Mouse (Mus musculus) MEL (cell line): ENCODE measurements around the gene Gpatch1. TPM values are rescaled to one million over a fixed set of nuclear protein-coding genes. Genes with fewer than 3 reads are reported as not detected.

ENCODE experiments used
- DNase-seq: peaks from one replicate; pipeline ENCODE4 v3.0.0; 2011; ENCODE audit warnings: low read depth, low spot score
- H3K27ac ChIP-seq: 2 replicates; pipeline ENCODE4 v1.5.1; 2012; ENCODE audit warnings: low read depth, mild to moderate bottlenecking, control low read depth, low read length, moderate library complexity; ENCODE audit not compliant: control insufficient read depth
- H3K27me3 ChIP-seq, 2 experiments: fragments of 150-350 bp in 1 of 2; sonication (generic) in 1 of 2; 2 replicates each; pipeline ENCODE4 v1.6.1; 2012; ENCODE audit warnings: low read length in 2 of 2, mild to moderate bottlenecking in 2 of 2, improper control_type of control experiment in 1 of 2, moderate library complexity in 1 of 2; ENCODE audit not compliant: insufficient read depth in 2 of 2, control insufficient read depth in 1 of 2
- H3K36me3 ChIP-seq, 2 experiments: 2 replicates each; pipeline ENCODE4 v1.6.1; 2012 to 2014; ENCODE audit warnings: low read length in 2 of 2, improper control_type of control experiment in 1 of 2, inconsistent platforms in 1 of 2, mild to moderate bottlenecking in 1 of 2; ENCODE audit not compliant: insufficient read depth in 2 of 2, control insufficient read depth in 1 of 2
- H3K4me1 ChIP-seq, 2 experiments: fragments of 150-350 bp in 1 of 2; sonication (generic) in 1 of 2; 2 replicates each; pipeline ENCODE4 v1.6.1; 2012; ENCODE audit warnings: low read length in 2 of 2, improper control_type of control experiment in 1 of 2, mild to moderate bottlenecking in 1 of 2; ENCODE audit not compliant: insufficient read depth in 2 of 2, control insufficient read depth in 1 of 2
- H3K4me3 ChIP-seq, 2 experiments: fragments of 150-350 bp in 1 of 2; sonication (generic) in 1 of 2; 2 replicates each; pipeline ENCODE4 v1.5.1; 2012; ENCODE audit warnings: low read depth in 2 of 2, low read length in 2 of 2, mild to moderate bottlenecking in 2 of 2, moderate library complexity in 2 of 2, control low read depth in 1 of 2, improper control_type of control experiment in 1 of 2; ENCODE audit not compliant: control insufficient read depth in 1 of 2, insufficient read depth in 1 of 2
- H3K79me2 ChIP-seq: 2 replicates; pipeline ENCODE4 v1.6.1; 2012; ENCODE audit warnings: mild to moderate bottlenecking, low read length, moderate library complexity; ENCODE audit not compliant: control insufficient read depth, poor library complexity, insufficient read depth
- H3K9ac ChIP-seq: 2 replicates; pipeline ENCODE4 v1.6.1; 2012; ENCODE audit warnings: low read depth, mild to moderate bottlenecking, control low read depth, low read length, moderate library complexity; ENCODE audit not compliant: control insufficient read depth, poor library complexity, severe bottlenecking
- H3K9me3 ChIP-seq: fragments of 150-350 bp; sonication (generic); replicated peaks from 2 replicates; pipeline ENCODE4 v1.6.1; 2012; ENCODE audit warnings: mild to moderate bottlenecking, low read length, improper control_type of control experiment, moderate library complexity; ENCODE audit not compliant: insufficient read depth
- BHLHE40 ChIP-seq: IDR thresholded peaks from 2 replicates; pipeline ENCODE4 v1.6.1; 2012; ENCODE audit warnings: low read depth, mild to moderate bottlenecking, inconsistent platforms, low read length, improper control_type of control experiment, borderline replicate concordance
- CHD1 ChIP-seq: IDR thresholded peaks from 2 replicates; pipeline ENCODE4 v1.6.1; 2012; ENCODE audit warnings: low read depth, mild to moderate bottlenecking, inconsistent platforms, low read length, improper control_type of control experiment
- CHD2 ChIP-seq: IDR thresholded peaks from 2 replicates; pipeline ENCODE4 v1.6.1; 2011; ENCODE audit warnings: low read length, improper control_type of control experiment
- E2F4 ChIP-seq: IDR thresholded peaks from 2 replicates; pipeline ENCODE4 v1.6.1; 2011; ENCODE audit warnings: low read depth, low read length, improper control_type of control experiment, borderline replicate concordance
- ELF1 ChIP-seq: IDR thresholded peaks from 2 replicates; pipeline ENCODE4 v1.6.1; 2014; ENCODE audit warnings: low read depth, mild to moderate bottlenecking, inconsistent platforms, low read length, improper control_type of control experiment, moderate library complexity
- EP300 ChIP-seq, 2 experiments: IDR thresholded peaks; 2 replicates each; pipeline ENCODE4 v1.6.1; 2011; ENCODE audit warnings: improper control_type of control experiment in 2 of 2, low read length in 2 of 2, low read depth in 1 of 2, mild to moderate bottlenecking in 1 of 2
- ETS1 ChIP-seq: IDR thresholded peaks from 2 replicates; pipeline ENCODE4 v1.6.1; 2012; ENCODE audit warnings: low read depth, mild to moderate bottlenecking, inconsistent platforms, low read length, improper control_type of control experiment, moderate library complexity
- GABPA ChIP-seq: IDR thresholded peaks from 2 replicates; pipeline ENCODE4 v1.6.1; 2012; ENCODE audit warnings: low read depth, mild to moderate bottlenecking, inconsistent platforms, low read length, improper control_type of control experiment, moderate library complexity
- JUND ChIP-seq: IDR thresholded peaks from 2 replicates; pipeline ENCODE4 v1.6.1; 2011; ENCODE audit warnings: low read depth, mild to moderate bottlenecking, improper control_type of control experiment, low read length
- KAT2A ChIP-seq: conservative IDR thresholded peaks from 2 replicates; pipeline ENCODE4 v1.6.1; 2012; ENCODE audit warnings: low read depth, low read length, improper control_type of control experiment, inconsistent platforms
- MAFK ChIP-seq: IDR thresholded peaks from 2 replicates; pipeline ENCODE4 v1.6.1; 2011; ENCODE audit warnings: low read depth, mild to moderate bottlenecking, low read length, improper control_type of control experiment, borderline replicate concordance
- MAX ChIP-seq: IDR thresholded peaks from 2 replicates; pipeline ENCODE4 v1.6.1; 2011; ENCODE audit warnings: low read length, improper control_type of control experiment
- MAZ ChIP-seq: IDR thresholded peaks from 2 replicates; pipeline ENCODE4 v1.6.1; 2012; ENCODE audit warnings: low read depth, mild to moderate bottlenecking, inconsistent platforms, low read length, improper control_type of control experiment
- MEF2A ChIP-seq: IDR thresholded peaks from 2 replicates; pipeline ENCODE4 v1.6.1; 2014; ENCODE audit warnings: low read depth, mild to moderate bottlenecking, inconsistent platforms, low read length, improper control_type of control experiment; ENCODE audit not compliant: poor library complexity, insufficient replicate concordance, severe bottlenecking; ENCODE audit errors: extremely low read depth
- MXI1 ChIP-seq: IDR thresholded peaks from 2 replicates; pipeline ENCODE4 v1.6.1; 2011; ENCODE audit warnings: mild to moderate bottlenecking, low read depth, low read length, improper control_type of control experiment
- MYB ChIP-seq: IDR thresholded peaks from 2 replicates; pipeline ENCODE4 v1.6.1; 2011; ENCODE audit warnings: mild to moderate bottlenecking, low read depth, low read length, improper control_type of control experiment
- MYC ChIP-seq: IDR thresholded peaks from 2 replicates; pipeline ENCODE4 v1.6.1; 2011; ENCODE audit warnings: low read depth, mild to moderate bottlenecking, low read length, improper control_type of control experiment, moderate library complexity
- NELFE ChIP-seq: IDR thresholded peaks from 2 replicates; pipeline ENCODE4 v1.6.1; 2011; ENCODE audit warnings: low read depth, low read length, improper control_type of control experiment
- NRF1 ChIP-seq: IDR thresholded peaks from 2 replicates; pipeline ENCODE4 v1.6.1; 2014; ENCODE audit warnings: low read depth, mild to moderate bottlenecking, inconsistent platforms, low read length, improper control_type of control experiment, moderate library complexity; ENCODE audit not compliant: poor library complexity, insufficient read depth, severe bottlenecking
- POLR2A ChIP-seq, 2 experiments: IDR thresholded peaks; 2 replicates each; pipeline ENCODE4 v1.6.1; 2011 to 2012; ENCODE audit warnings: low read length in 2 of 2, mild to moderate bottlenecking in 2 of 2, control low read depth in 1 of 2, improper control_type of control experiment in 1 of 2, low read depth in 1 of 2, moderate library complexity in 1 of 2; ENCODE audit not compliant: control insufficient read depth in 1 of 2, insufficient read depth in 1 of 2, poor library complexity in 1 of 2
- RAD21 ChIP-seq: IDR thresholded peaks from 2 replicates; pipeline ENCODE4 v1.6.1; 2011; ENCODE audit warnings: mild to moderate bottlenecking, low read depth, low read length, improper control_type of control experiment
- TBP ChIP-seq: IDR thresholded peaks from 2 replicates; pipeline ENCODE4 v1.8.0; 2011; ENCODE audit warnings: low read depth, low read length, improper control_type of control experiment
- TCF12 ChIP-seq: IDR thresholded peaks from 2 replicates; pipeline ENCODE4 v1.6.1; 2014; ENCODE audit warnings: low read depth, mild to moderate bottlenecking, inconsistent platforms, low read length, improper control_type of control experiment, moderate library complexity
- USF1 ChIP-seq: IDR thresholded peaks from 2 replicates; pipeline ENCODE4 v1.6.1; 2014; ENCODE audit warnings: low read depth, mild to moderate bottlenecking, inconsistent platforms, low read length, improper control_type of control experiment, moderate library complexity
- ZC3H11A ChIP-seq: IDR thresholded peaks from 2 replicates; pipeline ENCODE4 v1.6.1; 2012; ENCODE audit warnings: low read depth, mild to moderate bottlenecking, inconsistent platforms, low read length, improper control_type of control experiment
- ZKSCAN1 ChIP-seq: IDR thresholded peaks from 2 replicates; pipeline ENCODE4 v1.6.1; 2012; ENCODE audit warnings: low read depth, mild to moderate bottlenecking, inconsistent platforms, low read length, improper control_type of control experiment, moderate library complexity
- ZMIZ1 ChIP-seq: IDR thresholded peaks from 2 replicates; pipeline ENCODE4 v1.6.1; 2012; ENCODE audit warnings: low read depth, mild to moderate bottlenecking, inconsistent platforms, low read length, improper control_type of control experiment, moderate library complexity
- polyA plus RNA-seq, 2 experiments: library from polyadenylated mRNA; stranded (reverse) in 1 of 2; unstranded in 1 of 2; fragments of >175 nt in 1 of 2; fragments of >200 nt in 1 of 2; gene quantifications; 2 replicates each; pipeline versions ENCODE4 v1.2.1 to v1.2.4; 2012; ENCODE audit warnings: low replicate concordance in 2 of 2, low read depth in 1 of 2; ENCODE audit not compliant: insufficient read length in 2 of 2, insufficient read depth in 1 of 2, missing spikeins in 1 of 2
- total RNA-seq: library from RNA; depleted of rRNA; stranded (reverse); fragments of 300-350 nt; gene quantifications from 2 replicates; pipeline ENCODE4 v1.2.3, GENCODE M21; 2012

The Gpatch1 gene
- total and polyA plus RNA-seq, 3 experiments: 8.5 to 13.4 TPM; not detected in 1

GRCm38 (mm10) chr7:35235308-35235707, 82.9 kb downstream of the Gpatch1 start:
- Histone ChIP-seq H3K9ac (peak overlapping the region; percentile 23; the same call in 1 of the 2 replicates), H3K27me3 (no peaks in the 10 kb centered on the region), H3K4me3 (peak overlapping the region; percentile 40 to 86), H3K79me2 (no peaks in the 10 kb centered on the region; the same call in 1 of the 2 replicates), H3K36me3 (peaks cover 0 to 2% of the 10 kb centered on the region in 2 experiments; a peak in 2 of 4 replicates), H3K9me3 (no peaks in the 10 kb centered on the region), H3K27ac (no peak overlapping the region), H3K4me1 (peaks cover 0 to 9% of the 10 kb centered on the region in 2 experiments; a peak in 1 of 4 replicates)
- TF ChIP-seq MXI1 (peak; percentile 43; the same call in 1 of the 2 replicates), CHD1 (no peak), MYC (no peak), RAD21 (no peak), E2F4 (no peak), USF1 (no peak), BHLHE40 (no peak), JUND (no peak), ELF1 (peak; percentile 21; the same call in 1 of the 2 replicates), MYB (no peak)
- DNase-seq: peak; percentile 88

- no peaks in the 10 kb centered on the region; the same call in 1 of the 2 replicates for H3K79me2 ChIP-seq
- peak overlapping the region; percentile 71 to 86 for H3K4me3 ChIP-seq
- peaks cover 0 to 2% of the 10 kb centered on the region in 2 experiments; a peak in 2 of 4 replicates for H3K36me3 ChIP-seq
- TF ChIP-seq MYC: peak; percentile 25; the same call in 1 of the 2 replicates
- no peak for TF ChIP-seq CHD1
- TF ChIP-seq BHLHE40: no peak
- TF ChIP-seq CHD2: no peak
- TF ChIP-seq MAZ: peak; percentile 74; the same call in 1 of the 2 replicates
- TF ChIP-seq GABPA: no peak
- peak; percentile 17; the same call in 1 of the 2 replicates for TF ChIP-seq TCF12
- TF ChIP-seq USF1: no peak
- TF ChIP-seq MAX: peak; percentile 46; the same call in 1 of the 2 replicates
- peak; percentile 100 for TF ChIP-seq TBP
- no peak for TF ChIP-seq ETS1
- 0 out of 2 replicates have a peak, but pooled peaks have one; percentile 68 for TF ChIP-seq E2F4
- TF ChIP-seq EP300 (IDR thresholded peaks at IDR 0.05; ENCODE audit: low read depth in 1 of 2, low read length in 2 of 2): no peak
- peak in 1 of 2 experiments; percentile 50; a peak in 2 of 4 replicates for TF ChIP-seq POLR2A (IDR thresholded peaks at IDR 0.05; ENCODE audit: control insufficient read depth in 1 of 2, insufficient read depth in 1 of 2, low read depth in 1 of 2, low read length in 2 of 2, poor library complexity in 1 of 2)
- no peak for TF ChIP-seq MYB
- peak; percentile 62; the same call in 1 of the 2 replicates for TF ChIP-seq KAT2A
- TF ChIP-seq ZKSCAN1: no peak
- no peak for TF ChIP-seq ZMIZ1
- peak; percentile 76 for TF ChIP-seq NELFE
- TF ChIP-seq ZC3H11A: 0 out of 2 replicates have a peak, but pooled peaks have one; percentile 3
- TF ChIP-seq MAFK: peak; percentile 98
- TF ChIP-seq JUND: peak; percentile 75; the same call in 1 of the 2 replicates
- TF ChIP-seq NRF1: peak; percentile 90
- no peak for TF ChIP-seq MEF2A
These were observed 83.6 kb downstream of the Gpatch1 start for GRCm38 (mm10) chr7:35234361-35235245.

More at GRCm38 (mm10) chr7:35234361-35235245, 83.6 kb downstream of the Gpatch1 start:
- Histone ChIP-seq H3K9me3 (no peaks in the 10 kb centered on the region), H3K9ac (peak overlapping the region; percentile 85), H3K4me1 (peaks cover 0 to 9% of the 10 kb centered on the region in 2 experiments; a peak in 1 of 4 replicates), H3K27me3 (no peaks in the 10 kb centered on the region), H3K27ac (peak overlapping the region; percentile 88)
- DNase-seq: peak; percentile 97
